29 mouse cellular contexts compared by ENCODE assay signal in genomic region chr13:117851954-117852710, GRCm38 (mm10).
DNase-seq lines count a peak whose midpoint lies in the region; ATAC-seq and TF ChIP-seq lines count a peak whose summit lies in the region.
"Had no signal": no experiment of that assay in that cellular context is flagged by ENCODE, and none has a peak within 500 bp of the region (broad histone marks: within the 10 kb centered on the region; RNA-seq: fewer than 3 reads in every experiment).

No protein-coding gene starts in this region.

- H3K27me3 ChIP-seq in forebrain, postnatal 0 days (ENCODE audit: insufficient read depth, low read length), result no peaks in the 10 kb centered on the region
- H3K27me3 ChIP-seq in forebrain, embryonic 11.5 days (ENCODE audit: control insufficient read depth, insufficient read depth, low read length), result no peaks in the 10 kb centered on the region
- no peaks in the 10 kb centered on the region for H3K27me3 ChIP-seq in lung, embryonic 14.5 days (ENCODE audit: insufficient read depth, low read length)
- H3K27me3 ChIP-seq: embryonic facial prominence, embryonic 12.5 days; liver, embryonic 15.5 days; neural tube, embryonic 12.5 days had no signal

- H3K9ac ChIP-seq in forebrain, postnatal 0 days, result no peak overlapping the region
- H3K9ac ChIP-seq in forebrain, embryonic 11.5 days (ENCODE audit: low read length), result no peak overlapping the region
- H3K9ac ChIP-seq in lung, embryonic 14.5 days, result no peak overlapping the region
- H3K9ac ChIP-seq: embryonic facial prominence, embryonic 12.5 days; hindbrain, embryonic 14.5 days; liver, embryonic 15.5 days; neural tube, embryonic 12.5 days had no signal

- peak; percentile 20 for DNase-seq in forebrain, postnatal 0 days
- DNase-seq in forebrain, embryonic 11.5 days (ENCODE audit: low spot score), result no peak
- DNase-seq in lung, embryonic 14.5 days, result peak; percentile 15
- DNase-seq in lung, postnatal 25 days (ENCODE audit: low spot score), result no peak
- DNase-seq in brain, embryonic 14.5 days (ENCODE audit: low read depth), result peak; percentile 17
- no peak for DNase-seq in thymus, postnatal 0 days (ENCODE audit: low spot score)
- DNase-seq: adrenal gland, postnatal 25 days; B cell, adult 2 months; cerebellum, adult 9-10 months; cerebellum, postnatal 36 days; embryo, embryonic 11 days; gastrocnemius, postnatal 25 days; heart, adult 18-20 months; heart, postnatal 4 days; kidney, adult 18-20 months; kidney, postnatal 36 days; liver; right cerebral cortex, adult 18-20 months; spleen, adult 18-20 months; thymus, adult 18-20 months; thymus, postnatal 36 days had no signal

- TF ChIP-seq POLR2A in brain, embryonic 14.5 days (IDR thresholded peaks at IDR 0.05; ENCODE audit: borderline replicate concordance, extremely low read depth, insufficient read depth, insufficient read length, poor library complexity, severe bottlenecking), result no peak

- H3K4me2 ChIP-seq in forebrain, postnatal 0 days (ENCODE audit: low read depth), result no peak overlapping the region
- no peak overlapping the region for H3K4me2 ChIP-seq in forebrain, embryonic 11.5 days (ENCODE audit: low read depth, low read length, severe bottlenecking)
- H3K4me2 ChIP-seq in lung, embryonic 14.5 days, result no peak overlapping the region
- H3K4me2 ChIP-seq: embryonic facial prominence, embryonic 12.5 days; heart, embryonic 11.5 days; hindbrain, embryonic 14.5 days; liver, embryonic 15.5 days; midbrain, embryonic 11.5 days; neural tube, embryonic 12.5 days had no signal

- WGBS in forebrain, postnatal 0 days, result 58% methylated on average over 6 of the region's 6 CpGs
- 88% methylated on average over 6 of the region's 6 CpGs for WGBS in forebrain, embryonic 11.5 days
- 38% methylated on average over 6 of the region's 6 CpGs for WGBS in lung, embryonic 14.5 days

- H3K27ac ChIP-seq in forebrain, postnatal 0 days (ENCODE audit: low read depth, low read length), result no peak overlapping the region
- no peak overlapping the region for H3K27ac ChIP-seq in forebrain, embryonic 11.5 days (ENCODE audit: low read depth, low read length)
- no peak overlapping the region for H3K27ac ChIP-seq in lung, embryonic 14.5 days (ENCODE audit: low read depth)
- H3K27ac ChIP-seq: embryonic facial prominence, embryonic 12.5 days; hindbrain, embryonic 14.5 days; liver, embryonic 15.5 days; neural tube, embryonic 12.5 days had no signal

- peak; percentile 64; the same call in 1 of the 2 replicates for ATAC-seq in forebrain, postnatal 0 days
- no peak for ATAC-seq in forebrain, embryonic 11.5 days (replicated peaks; ENCODE audit: low FRiP score)
- no peak; the same call in 1 of the 2 replicates for ATAC-seq in lung, embryonic 14.5 days (ENCODE audit: insufficient read depth)
- ATAC-seq in megakaryocyte progenitor cell, adult 5-6 weeks (replicated peaks; ENCODE audit: poor library complexity), result peak; percentile 56
- ATAC-seq: midbrain, embryonic 16.5 days had no signal

- no peak for TF ChIP-seq CTCF in forebrain, postnatal 0 days (IDR thresholded peaks at IDR 0.05; ENCODE audit: low read depth)
- no peak for TF ChIP-seq CTCF in lung, embryonic 14.5 days (IDR thresholded peaks at IDR 0.05; ENCODE audit: low read depth)
- TF ChIP-seq CTCF in brain, embryonic 14.5 days (IDR thresholded peaks at IDR 0.05; ENCODE audit: borderline replicate concordance, extremely low read depth, insufficient read depth, insufficient read length), result no peak

- H3K9me3 ChIP-seq in forebrain, postnatal 0 days (ENCODE audit: low read length), result no peaks in the 10 kb centered on the region
- H3K9me3 ChIP-seq in forebrain, embryonic 11.5 days (ENCODE audit: control insufficient read depth, low read length), result no peaks in the 10 kb centered on the region
- no peaks in the 10 kb centered on the region for H3K9me3 ChIP-seq in lung, embryonic 14.5 days (ENCODE audit: low read depth, low read length)
- H3K9me3 ChIP-seq: embryonic facial prominence, embryonic 12.5 days; liver, embryonic 15.5 days; neural tube, embryonic 12.5 days had no signal

- no peaks in the 10 kb centered on the region for H3K36me3 ChIP-seq in forebrain, postnatal 0 days (ENCODE audit: insufficient read depth)
- H3K36me3 ChIP-seq in forebrain, embryonic 11.5 days (ENCODE audit: control insufficient read depth, insufficient read depth, low read length), result no peaks in the 10 kb centered on the region
- no peaks in the 10 kb centered on the region for H3K36me3 ChIP-seq in lung, embryonic 14.5 days (ENCODE audit: insufficient read depth)
- H3K36me3 ChIP-seq: embryonic facial prominence, embryonic 12.5 days; liver, embryonic 15.5 days; neural tube, embryonic 12.5 days had no signal

- H3K4me3 ChIP-seq in forebrain, postnatal 0 days (ENCODE audit: low read depth, low read length), result no peak overlapping the region
- H3K4me3 ChIP-seq in forebrain, embryonic 11.5 days (ENCODE audit: low read depth, low read length), result no peak overlapping the region
- no peak overlapping the region for H3K4me3 ChIP-seq in lung, embryonic 14.5 days (ENCODE audit: low read depth, low read length)
- H3K4me3 ChIP-seq: embryonic facial prominence, embryonic 12.5 days; liver, embryonic 15.5 days; neural tube, embryonic 12.5 days had no signal

- no peaks in the 10 kb centered on the region for H3K4me1 ChIP-seq in forebrain, postnatal 0 days (ENCODE audit: insufficient read depth)
- no peaks in the 10 kb centered on the region for H3K4me1 ChIP-seq in forebrain, embryonic 11.5 days (replicated peaks; ENCODE audit: control insufficient read depth, insufficient read depth, low read length)
- H3K4me1 ChIP-seq in lung, embryonic 14.5 days (ENCODE audit: insufficient read depth), result no peaks in the 10 kb centered on the region
- H3K4me1 ChIP-seq: embryonic facial prominence, embryonic 12.5 days; liver, embryonic 15.5 days; neural tube, embryonic 12.5 days had no signal

Comparison
In these comparisons a context has a peak if more than half of its experiments do, and no peak if none do; other contexts are left out.
1. ATAC-seq: peak in forebrain, postnatal 0 days (single experiment) and megakaryocyte progenitor cell, adult 5-6 weeks (single experiment); none in forebrain, embryonic 11.5 days (single experiment) and lung, embryonic 14.5 days (single experiment).
2. DNase-seq: peak in forebrain, postnatal 0 days (single experiment), lung, embryonic 14.5 days (single experiment) and brain, embryonic 14.5 days (single experiment); none in forebrain, embryonic 11.5 days (single experiment), lung, postnatal 25 days (single experiment) and thymus, postnatal 0 days (single experiment).